Mouse (Mus musculus) embryonic fibroblast, embryonic 13.5 days (primary cell): ENCODE measurements around the gene Ppp1r16b.

Experiments
- CTCF ChIP-seq: IDR thresholded peaks from 2 replicates; pipeline ENCODE4 v1.5.1; 2011; ENCODE audit warnings: mild to moderate bottlenecking, control low read depth, low read length, moderate library complexity, borderline replicate concordance; ENCODE audit not compliant: insufficient read depth
- POLR2A ChIP-seq: IDR thresholded peaks from 2 replicates; pipeline ENCODE4 v1.6.1; 2011; ENCODE audit warnings: low read depth, mild to moderate bottlenecking, control low read depth, low read length, moderate library complexity

DNA sequence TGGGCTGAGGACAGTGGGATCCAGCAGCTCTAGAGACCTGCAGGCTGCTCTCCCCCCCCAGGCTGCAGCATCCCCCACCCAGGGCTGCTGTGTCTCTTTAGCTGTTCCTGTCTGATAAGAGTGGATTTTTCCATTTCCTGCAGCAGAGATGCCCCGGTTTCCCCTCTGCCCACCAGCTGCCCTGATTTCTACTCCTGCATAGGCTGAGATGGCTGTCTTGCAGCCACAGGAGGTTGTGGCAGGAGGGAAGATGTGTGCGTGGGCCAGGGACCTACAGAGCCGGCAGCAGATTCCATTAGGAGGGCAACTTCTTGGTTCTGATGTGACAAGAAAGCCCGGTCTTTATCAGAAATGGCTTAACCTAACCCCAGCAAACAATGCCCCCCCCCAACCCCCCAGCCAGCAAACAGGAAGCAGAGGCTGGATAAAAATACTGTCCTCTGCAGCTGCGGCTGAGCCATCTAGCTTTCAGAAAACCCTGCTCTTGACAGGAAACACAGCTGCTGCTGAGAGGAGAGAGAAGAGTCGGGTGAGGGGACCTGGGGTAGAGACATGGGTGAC is 57.9 kb downstream of the Ppp1r16b start:
- TF ChIP-seq POLR2A (no peak), CTCF (no peak)
